Mouse (Mus musculus) heart, adult 2 months (tissue): ENCODE results near the gene Gtf2h2.

Experiments used
- CTCF ChIP-seq: fragments of 200-600 bp; IDR thresholded peaks from 2 replicates; pipeline ENCODE4 v1.8.1; 2022; ENCODE audit warnings: antibody characterized with exemption, mild to moderate bottlenecking, moderate library complexity
- EP300 ChIP-seq: fragments of 200-500 bp; IDR thresholded peaks from 2 replicates; pipeline ENCODE4 v1.6.1; 2011; ENCODE audit warnings: low read depth, low read length, control low read depth; ENCODE audit not compliant: insufficient read depth
- POLR2A ChIP-seq: fragments of 200-500 bp; IDR thresholded peaks from 2 replicates; pipeline ENCODE4 v1.6.1; 2011; ENCODE audit warnings: mild to moderate bottlenecking, low read depth, low read length, control low read depth; ENCODE audit not compliant: insufficient read depth

DNA sequence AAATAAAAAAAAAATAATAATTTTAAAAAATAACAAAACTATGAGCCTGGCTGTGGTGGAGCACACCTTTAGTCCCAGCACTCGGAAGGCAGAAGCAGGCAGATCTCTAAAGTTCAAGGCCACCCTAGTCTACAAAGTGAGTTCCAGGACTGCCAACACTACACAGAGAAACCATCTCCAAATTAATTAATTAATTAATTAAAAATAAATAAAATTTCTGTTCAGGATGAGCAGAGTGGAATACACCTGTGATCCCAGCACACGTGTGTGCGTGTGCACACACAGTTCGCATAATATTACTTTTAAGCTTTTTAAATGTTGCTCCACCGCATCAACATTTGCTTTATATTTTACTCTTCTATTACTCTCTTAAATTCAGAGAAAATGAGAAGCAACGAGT lies 756 bp downstream of the Gtf2h2 start:
- TF ChIP-seq CTCF: no peak
- TF ChIP-seq EP300: no peak
- TF ChIP-seq POLR2A: no peak
